Mouse (Mus musculus) thymus, adult 2 months (tissue): Measurements from ENCODE around the gene Mrpl2.

Experiments
- CTCF ChIP-seq: fragments of 200-500 bp; IDR thresholded peaks from 2 replicates; pipeline ENCODE4 v1.5.1; 2012; ENCODE audit warnings: mild to moderate bottlenecking, control low read depth, low read length, moderate library complexity, borderline replicate concordance; ENCODE audit not compliant: control insufficient read depth, poor library complexity, insufficient read depth; ENCODE audit errors: extremely low read depth
- POLR2A ChIP-seq: fragments of 200-500 bp; IDR thresholded peaks from 2 replicates; pipeline ENCODE4 v1.6.1; 2012; ENCODE audit warnings: mild to moderate bottlenecking, low read length, control low read depth, moderate library complexity; ENCODE audit not compliant: control insufficient read depth, poor library complexity, insufficient read depth; ENCODE audit errors: extremely low read depth

- no peak for TF ChIP-seq CTCF
- no peak for TF ChIP-seq POLR2A
Observed at GRCm38 (mm10) chr17:46624598-46624997, 21.4 kb upstream of the Mrpl2 start.
